Mouse (Mus musculus) liver, embryonic 14.5 days (tissue): ENCODE measurements around the gene Fhod1.

ENCODE experiments used
- CTCF ChIP-seq: IDR thresholded peaks from 2 replicates; pipeline ENCODE4 v1.5.1; 2016; ENCODE audit warnings: antibody characterized with exemption, low read depth, control low read depth
- EP300 ChIP-seq: IDR thresholded peaks from 2 replicates; pipeline ENCODE4 v1.6.1; 2016; ENCODE audit warnings: antibody characterized with exemption, low read depth

DNA sequence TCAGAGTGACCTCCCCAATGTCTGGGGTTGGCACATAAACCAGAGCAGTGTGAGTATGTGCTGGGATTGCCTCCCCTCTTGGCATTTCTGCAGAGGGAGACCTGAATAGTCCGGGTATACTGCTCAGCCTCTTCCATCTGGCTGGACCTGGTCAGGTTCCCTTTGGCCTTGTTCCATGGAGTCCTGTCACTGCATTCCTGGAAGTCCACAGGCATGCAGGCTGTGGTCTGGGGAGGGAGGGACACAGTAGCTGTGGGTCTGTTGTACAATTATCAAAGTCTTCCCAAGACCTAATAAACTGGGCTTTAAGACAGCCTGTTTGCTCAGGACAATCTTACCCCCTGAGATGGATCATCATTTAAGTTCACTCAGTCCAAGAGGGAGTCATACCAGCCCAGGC is 39.4 kb upstream of the Fhod1 start:
- TF ChIP-seq CTCF (no peak), EP300 (no peak)
